Mouse (Mus musculus) fibroblast of lung, adult 2 months (primary cell): ENCODE data around the gene Racgap1.

Experiments
- DNase-seq: peaks from one replicate; pipeline ENCODE4 v3.0.0-alpha.2; 2011; ENCODE audit warnings: low read depth

The Racgap1 gene

DNA sequence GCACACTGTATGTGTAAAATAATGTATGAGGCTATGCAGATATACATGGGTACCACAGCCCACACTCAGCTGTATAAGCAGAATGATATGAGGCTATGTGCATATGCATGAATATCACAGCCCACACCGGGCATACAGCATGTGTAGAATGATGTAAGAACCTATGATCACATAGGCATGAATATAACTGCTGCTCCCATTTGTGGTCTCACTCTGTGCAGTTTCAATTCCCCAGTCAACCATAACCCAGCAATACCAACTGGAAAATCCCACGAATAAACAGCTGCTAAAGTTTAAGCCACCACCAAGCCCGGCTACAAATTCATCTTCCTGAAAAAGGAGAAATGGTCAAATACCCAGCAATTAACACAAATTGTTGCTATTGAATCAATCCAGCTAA, 32.9 kb downstream of the Racgap1 start:
- DNase-seq: no peak

GRCm38 (mm10) chr15:99615246-99615645, 36.2 kb downstream of the Racgap1 start:
- DNase-seq: peak; percentile 51

GRCm38 (mm10) chr15:99614753-99615152, 36.7 kb downstream of the Racgap1 start:
- peak; percentile 47 for DNase-seq

DNA sequence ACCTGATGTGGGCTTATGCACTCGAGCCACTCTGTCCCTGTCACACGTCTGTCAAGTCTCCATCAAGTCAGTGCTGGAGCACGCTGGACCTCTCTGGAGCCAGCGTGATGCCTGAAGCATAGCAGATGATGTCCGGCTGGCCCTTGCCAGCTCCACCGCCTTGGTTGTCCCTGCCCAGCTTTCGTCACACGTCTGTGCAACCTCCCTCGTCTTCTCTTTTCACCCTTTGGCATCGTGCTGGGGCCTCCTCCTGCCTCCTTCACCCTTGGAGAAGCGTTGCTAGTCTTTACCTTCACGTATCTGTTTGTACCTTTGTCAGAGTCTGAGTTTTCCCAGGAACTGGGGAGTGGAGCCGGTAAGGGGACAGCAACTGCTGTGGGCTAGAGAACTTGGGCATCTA, 37.2 kb downstream of the Racgap1 start:
- no peak for DNase-seq

DNA sequence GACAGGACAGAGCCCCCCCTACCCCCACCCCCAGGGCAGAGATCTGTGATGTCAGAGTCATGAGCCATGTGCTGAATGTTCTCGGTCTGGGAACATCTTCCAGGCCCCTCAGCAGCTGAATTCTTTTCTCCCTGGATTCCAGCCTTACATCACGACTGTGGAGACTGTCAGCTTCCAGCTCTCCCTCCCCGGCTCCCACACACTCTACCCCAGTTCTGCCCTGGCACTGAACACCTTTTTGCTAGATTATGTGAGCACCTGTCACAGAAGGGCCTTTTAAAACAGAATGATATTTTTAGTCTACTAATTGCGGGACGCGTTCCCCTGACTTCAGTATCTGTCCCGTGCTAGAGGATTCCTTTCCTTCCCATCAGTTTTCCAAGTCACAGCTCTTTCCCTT, 39.9 kb downstream of the Racgap1 start:
- DNase-seq: no peak

GRCm38 (mm10) chr15:99608382-99609125, 42.9 kb downstream of the Racgap1 start:
- DNase-seq: no peak

- no peak for DNase-seq
Measured at GRCm38 (mm10) chr15:99607388-99608113, 43.9 kb downstream of the Racgap1 start.

- DNase-seq: no peak
Measured at GRCm38 (mm10) chr15:99606515-99606914, 44.9 kb downstream of the Racgap1 start.

- no peak for DNase-seq
Measured at GRCm38 (mm10) chr15:99605595-99605994, 45.9 kb downstream of the Racgap1 start.

DNA sequence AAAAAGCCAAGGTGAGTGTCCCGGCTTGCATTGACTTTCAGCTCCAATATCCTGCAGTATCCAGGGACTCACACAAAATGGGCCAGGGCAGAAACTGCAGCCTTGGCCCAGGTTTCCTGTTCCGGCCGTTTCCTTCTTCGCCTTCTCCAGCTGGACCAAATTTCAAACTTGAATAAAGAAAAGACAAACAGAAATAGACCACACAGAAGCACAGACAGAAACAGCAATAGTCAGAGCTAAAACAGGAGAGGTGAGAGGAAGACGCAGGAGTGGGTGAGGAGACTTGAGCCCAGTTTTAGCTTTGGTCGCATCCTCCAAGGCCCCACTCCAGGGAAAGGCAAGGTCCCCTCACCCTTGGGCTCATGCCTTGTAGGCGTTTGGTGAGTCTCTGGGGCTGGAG, 48.2 kb downstream of the Racgap1 start:
- DNase-seq: no peak

DNA sequence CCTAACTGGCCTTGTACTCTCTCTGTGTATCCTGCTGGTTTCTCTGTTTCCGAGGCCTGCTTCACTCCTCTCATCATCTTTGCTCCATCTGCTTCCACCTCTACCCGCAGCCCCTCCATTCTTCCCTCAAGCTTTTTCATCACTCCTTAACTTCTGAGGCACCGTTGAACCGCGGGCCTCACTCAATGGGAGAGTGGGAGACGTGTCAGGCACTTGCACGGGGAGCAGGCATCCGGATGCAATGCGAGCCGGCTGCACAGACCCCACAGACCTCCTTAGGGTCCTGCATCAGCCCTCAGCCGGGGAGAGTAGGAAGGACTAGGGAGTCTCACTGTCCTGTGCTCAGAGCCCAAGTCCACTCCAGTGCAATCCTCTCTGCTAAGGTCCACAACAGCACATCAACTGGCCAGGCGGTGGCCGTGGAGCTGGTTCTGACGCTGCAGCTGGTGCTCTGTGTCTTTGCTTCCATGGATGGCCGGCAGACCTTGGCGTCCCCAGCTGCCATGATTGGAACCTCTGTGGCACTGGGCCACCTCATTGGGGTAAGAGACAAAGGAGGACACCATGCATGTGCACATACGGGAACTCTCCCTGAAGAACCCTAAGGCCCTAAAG, 49.1 kb downstream of the Racgap1 start:
- no peak for DNase-seq

DNA sequence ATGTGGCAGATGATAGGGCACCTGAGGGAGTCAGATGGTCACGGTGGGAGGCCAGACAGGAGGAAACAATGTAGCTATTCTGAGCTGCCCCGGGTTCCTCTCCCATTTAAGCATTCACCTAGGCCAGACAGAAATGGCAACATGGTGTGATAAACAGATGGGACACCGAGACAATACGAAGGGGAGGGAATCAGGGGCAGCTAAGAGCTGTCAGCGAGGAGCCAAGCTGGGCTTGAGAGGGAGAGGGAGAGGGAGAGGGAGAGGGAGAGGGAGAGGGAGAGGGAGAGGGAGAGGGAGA, 49.7 kb downstream of the Racgap1 start:
- DNase-seq: no peak

DNA sequence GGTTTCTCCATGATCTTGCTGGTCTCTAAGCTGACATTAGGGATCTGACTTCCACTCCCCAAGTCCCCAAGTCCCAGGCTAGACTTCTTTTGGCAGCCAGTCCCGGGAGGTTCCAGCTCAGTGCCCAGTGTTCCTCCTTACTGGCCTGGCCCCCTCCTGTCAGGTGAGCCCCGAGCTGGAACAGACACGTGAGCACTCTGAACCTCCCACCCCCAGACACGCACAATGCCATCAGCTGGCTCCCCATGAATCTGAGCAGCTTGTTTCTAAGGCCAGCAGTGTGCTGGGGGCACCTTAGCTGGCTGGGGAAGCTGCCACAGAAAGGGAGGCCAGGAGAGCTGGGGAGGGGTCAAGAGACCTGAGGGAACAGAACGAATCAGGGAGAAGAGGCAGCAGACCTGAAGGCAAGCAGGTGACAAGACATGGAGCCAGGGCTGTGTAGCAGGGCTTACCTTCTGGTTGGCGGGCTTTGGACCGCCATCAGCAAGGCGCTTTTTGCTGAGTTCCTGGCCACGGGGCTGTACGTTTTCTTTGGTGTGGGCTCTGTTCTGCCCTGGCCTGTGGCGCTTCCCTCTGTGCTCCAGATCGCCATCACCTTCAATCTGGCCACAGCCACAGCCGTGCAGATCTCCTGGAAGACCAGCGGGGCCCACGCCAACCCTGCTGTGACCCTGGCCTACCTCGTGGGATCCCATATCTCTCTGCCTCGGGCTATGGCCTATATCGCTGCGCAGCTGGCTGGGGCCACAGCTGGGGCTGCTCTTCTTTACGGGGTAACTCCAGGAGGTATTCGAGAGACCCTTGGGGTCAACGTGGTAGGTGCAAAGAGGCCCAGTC, 50.3 kb downstream of the Racgap1 start, which contains the start of gene Aqp6:
Gene Aqp6 (plus strand): TSS at position 415 of the 837 bp plus-strand sequence.
- no peak for DNase-seq

DNA sequence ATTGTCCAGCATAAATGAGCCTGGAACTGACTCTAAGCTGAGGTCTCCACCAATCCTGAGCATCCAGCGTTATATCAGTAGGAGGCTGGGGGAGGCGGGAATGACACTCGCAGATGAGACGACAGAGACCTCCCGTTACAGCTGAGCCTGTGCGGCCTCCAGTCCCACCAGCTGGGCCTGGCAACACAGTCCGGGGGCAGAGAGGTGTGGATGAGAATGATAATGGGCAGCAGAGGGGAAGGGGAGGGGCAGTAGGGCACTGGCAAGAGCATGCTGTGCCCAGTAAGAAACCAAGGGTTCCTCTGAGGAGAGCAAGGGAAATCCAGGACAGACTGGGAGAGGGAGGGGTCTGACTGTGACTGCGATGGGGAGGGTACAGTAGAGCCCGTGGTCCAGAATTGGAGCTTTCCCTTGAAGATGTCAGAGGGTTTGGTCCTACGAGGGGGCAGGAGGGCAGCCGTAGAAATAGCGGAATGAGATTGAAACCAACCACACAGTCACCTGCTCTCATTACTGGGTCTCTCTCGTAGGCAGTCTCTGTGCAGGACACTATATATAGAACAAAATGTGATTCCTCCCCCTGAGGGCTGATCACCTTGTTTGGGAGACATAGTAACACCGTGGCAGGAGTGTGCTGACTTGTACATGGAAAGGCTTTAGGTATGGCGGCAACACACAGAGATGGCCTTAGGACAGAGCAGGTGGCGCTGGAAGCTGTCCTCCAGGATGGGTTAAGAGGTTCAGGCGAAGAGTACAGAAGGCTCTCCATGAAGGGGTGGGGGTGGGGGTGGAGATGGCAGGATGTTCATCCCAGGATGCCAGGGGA, 52.0 kb downstream of the Racgap1 start:
- no peak for DNase-seq

GRCm38 (mm10) chr15:99597596-99597995, 53.9 kb downstream of the Racgap1 start:
- no peak for DNase-seq

GRCm38 (mm10) chr15:99596841-99597240, 54.6 kb downstream of the Racgap1 start:
- DNase-seq: no peak

DNA sequence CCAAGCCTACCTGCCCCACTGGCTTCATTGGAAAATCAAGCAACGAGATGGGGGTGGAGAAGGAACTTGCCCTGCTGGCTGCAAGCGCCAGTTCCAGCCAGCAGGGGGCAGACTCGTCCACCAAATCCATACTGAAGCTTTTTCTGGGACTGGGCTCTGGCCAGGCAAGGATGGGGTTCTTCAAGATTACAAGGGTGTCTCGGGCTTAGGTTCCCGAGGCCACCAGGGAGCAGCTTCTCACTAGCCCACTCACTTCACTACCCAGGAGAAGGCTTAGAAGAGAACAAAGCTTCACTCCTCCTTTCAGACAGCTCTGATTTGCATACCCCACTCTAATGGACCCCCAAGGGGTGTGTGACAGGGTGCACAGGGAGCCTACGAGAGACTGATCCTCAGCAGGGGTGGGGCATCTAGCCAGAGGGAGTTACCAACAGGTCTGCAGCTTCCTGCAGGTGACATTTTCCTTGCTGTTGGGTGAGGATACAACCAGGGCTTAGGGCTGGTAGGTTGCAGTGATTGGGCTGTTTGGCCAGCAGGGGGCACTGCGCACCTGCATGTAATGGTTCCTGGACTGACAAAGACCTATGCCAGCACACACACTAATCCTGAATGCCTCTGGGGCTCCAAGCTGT, 55.3 kb downstream of the Racgap1 start:
- no peak for DNase-seq

GRCm38 (mm10) chr15:99594951-99595350, 56.5 kb downstream of the Racgap1 start:
- DNase-seq: no peak

- DNase-seq: no peak
Measured at GRCm38 (mm10) chr15:99592877-99593276, 58.6 kb downstream of the Racgap1 start.

DNA sequence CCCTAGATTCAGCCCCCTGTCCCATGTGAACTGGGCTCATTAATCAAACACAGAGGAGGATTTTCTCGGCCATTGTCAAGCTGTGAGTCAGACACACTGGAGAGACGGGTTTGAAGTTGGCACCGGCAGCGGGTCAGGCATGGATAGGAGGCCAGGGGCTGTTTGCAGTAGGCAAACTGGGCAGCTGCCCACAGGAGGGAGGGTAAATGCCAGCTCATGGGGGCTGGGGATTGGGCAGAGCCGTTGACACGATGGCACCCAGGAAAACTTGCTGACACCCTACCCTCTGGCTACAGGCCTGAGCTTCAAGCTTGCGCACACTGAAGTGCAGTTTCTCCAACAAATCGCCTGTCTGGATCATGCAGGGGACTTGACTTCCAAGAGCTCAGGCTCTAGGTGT, 59.3 kb downstream of the Racgap1 start:
- no peak for DNase-seq
